Mouse (Mus musculus) ES-E14 (cell line): ENCODE data around the gene Arf5. TPM values are rescaled to one million over a fixed set of nuclear protein-coding genes. Genes with fewer than 3 reads are reported as not detected.

ENCODE experiments used
- DNase-seq: peaks from one replicate; pipeline ENCODE4 v3.0.0-alpha.2; 2013; ENCODE audit warnings: low read depth, low spot score
- H3K27ac ChIP-seq: 2 replicates; pipeline ENCODE4 v1.5.1; 2012; ENCODE audit warnings: low read depth, mild to moderate bottlenecking, low read length, moderate library complexity, mixed read lengths; ENCODE audit not compliant: poor library complexity, insufficient read depth, severe bottlenecking
- H3K36me3 ChIP-seq: 2 replicates; pipeline ENCODE4 v1.6.1; 2012; ENCODE audit warnings: mild to moderate bottlenecking, low read length, moderate library complexity, mixed read lengths; ENCODE audit not compliant: control insufficient read depth, poor library complexity, insufficient read depth, severe bottlenecking
- H3K4me1 ChIP-seq, 2 experiments: fragments of 150-350 bp in 1 of 2; sonication (generic) in 1 of 2; 2 replicates each; pipeline ENCODE4 v1.6.1; 2012; ENCODE audit warnings: low read length in 2 of 2, mild to moderate bottlenecking in 1 of 2, mixed read lengths in 1 of 2; ENCODE audit not compliant: control insufficient read depth in 2 of 2, insufficient read depth in 2 of 2, poor library complexity in 1 of 2
- H3K4me3 ChIP-seq, 2 experiments: fragments of 150-350 bp in 1 of 2; sonication (generic) in 1 of 2; 2 replicates each; pipeline ENCODE4 v1.5.1; 2012; ENCODE audit warnings: low read length in 2 of 2, low read depth in 1 of 2, mild to moderate bottlenecking in 1 of 2, mixed read lengths in 1 of 2; ENCODE audit not compliant: insufficient read depth in 1 of 2, poor library complexity in 1 of 2, severe bottlenecking in 1 of 2
- H3K9ac ChIP-seq: 2 replicates; pipeline ENCODE4 v1.6.1; 2012; ENCODE audit warnings: low read depth, mild to moderate bottlenecking, low read length, mixed read lengths; ENCODE audit not compliant: poor library complexity, insufficient read depth, severe bottlenecking
- H3K9me3 ChIP-seq: fragments of 150-350 bp; sonication (generic); 2 replicates; pipeline ENCODE4 v1.6.1; 2012; ENCODE audit warnings: low read depth, mild to moderate bottlenecking, low read length; ENCODE audit not compliant: control insufficient read depth, insufficient read depth
- CHD2 ChIP-seq: IDR thresholded peaks from 2 replicates; pipeline ENCODE4 v1.6.1; 2014; ENCODE audit warnings: mild to moderate bottlenecking, low read depth, low read length, inconsistent platforms
- HCFC1 ChIP-seq: IDR thresholded peaks from 2 replicates; pipeline ENCODE4 v1.6.1; 2012; ENCODE audit warnings: low read length, inconsistent platforms, borderline replicate concordance; ENCODE audit not compliant: insufficient read depth
- MAFK ChIP-seq: IDR thresholded peaks from 2 replicates; pipeline ENCODE4 v1.6.1; 2014; ENCODE audit warnings: mild to moderate bottlenecking, low read depth, low read length, inconsistent platforms; ENCODE audit not compliant: insufficient read depth
- ZC3H11A ChIP-seq: IDR thresholded peaks from 2 replicates; pipeline ENCODE4 v1.6.1; 2012; ENCODE audit warnings: low read depth, mild to moderate bottlenecking, inconsistent platforms, low read length, borderline replicate concordance
- ZNF384 ChIP-seq: IDR thresholded peaks from 2 replicates; pipeline ENCODE4 v1.6.1; 2012; ENCODE audit warnings: low read depth, low read length, inconsistent platforms
- in situ Hi-C, 2 experiments: fragments of 600-800 bp; cut with MboI; formaldehyde crosslinking; loops; one replicate each; pipeline ENCODE4 v1.15.1; 2025; ENCODE audit warnings: low sequenced_read_pairs in 2 of 2, inconsistent platforms in 1 of 2; ENCODE audit not compliant: unreplicated experiment in 2 of 2
- total RNA-seq: library from RNA; depleted of rRNA; stranded (reverse); fragments of 300-350 nt; gene quantifications from 2 replicates; pipeline ENCODE4 v1.2.3, GENCODE M21; 2012

Gene Arf5
- total RNA-seq, 1 experiment: 70.1 TPM

GRCm38 (mm10) chr6:28420361-28420760 lies 3.0 kb upstream of the Arf5 start:
- Histone ChIP-seq H3K27ac (no peak overlapping the region), H3K36me3 (peaks cover 10% of the 10 kb centered on the region), H3K4me1 (peaks cover 2 to 7% of the 10 kb centered on the region in 2 experiments; a peak in 1 of 4 replicates), H3K9me3 (no peaks in the 10 kb centered on the region), H3K9ac (peak overlapping the region; percentile 81; the same call in 1 of the 2 replicates), H3K4me3 (peak overlapping the region; percentile 82 to 94; a peak in 3 of 4 replicates)
- in situ Hi-C loops: no loop called here
- DNase-seq: no peak
- no peak for TF ChIP-seq ZC3H11A
- no peak for TF ChIP-seq ZNF384
- no peak for TF ChIP-seq HCFC1
- no peak for TF ChIP-seq CHD2
- TF ChIP-seq MAFK: no peak

- peaks cover 2 to 7% of the 10 kb centered on the region in 2 experiments; a peak in 1 of 4 replicates for H3K4me1 ChIP-seq
- TF ChIP-seq ZNF384 (no peak), ZC3H11A (no peak), MAFK (no peak), HCFC1 (no peak), CHD2 (no peak)
- no peak for DNase-seq
- peak overlapping the region; percentile 82 to 94 for H3K4me3 ChIP-seq
- in situ Hi-C loops: no loop called here
- H3K36me3 ChIP-seq: peaks cover 14% of the 10 kb centered on the region
- H3K9me3 ChIP-seq: no peaks in the 10 kb centered on the region
- no peak overlapping the region for H3K27ac ChIP-seq
- H3K9ac ChIP-seq: peak overlapping the region; percentile 81
Measured at GRCm38 (mm10) chr6:28420865-28421264, 2.5 kb upstream of the Arf5 start.

- TF ChIP-seq ZNF384 (no peak), CHD2 (no peak), HCFC1 (peak; percentile 12; the same call in 1 of the 2 replicates), MAFK (no peak), ZC3H11A (peak; percentile 15; the same call in 1 of the 2 replicates)
- in situ Hi-C loops: no loop called here
- Histone ChIP-seq H3K27ac (peak overlapping the region; percentile 20; the same call in 1 of the 2 replicates), H3K4me3 (peak overlapping the region; percentile 82 to 94), H3K9me3 (no peaks in the 10 kb centered on the region), H3K36me3 (peaks cover 17% of the 10 kb centered on the region), H3K9ac (peak overlapping the region; percentile 81), H3K4me1 (peaks cover 2 to 7% of the 10 kb centered on the region in 2 experiments; a peak in 1 of 4 replicates)
- DNase-seq: peak; percentile 88
Measured at GRCm38 (mm10) chr6:28421469-28422000, 1.8 kb upstream of the Arf5 start.

GRCm38 (mm10) chr6:28422651-28423290 lies 589 bp upstream of the Arf5 start:
- in situ Hi-C loops: no loop called here
- DNase-seq: no peak
- no peak overlapping the region for H3K9ac ChIP-seq
- TF ChIP-seq ZNF384 (peak; percentile 80), CHD2 (no peak)
- H3K36me3 ChIP-seq: peaks cover 17% of the 10 kb centered on the region
- no peaks in the 10 kb centered on the region for H3K9me3 ChIP-seq
- no peak overlapping the region for H3K27ac ChIP-seq
- H3K4me1 ChIP-seq: peaks cover 2 to 7% of the 10 kb centered on the region in 2 experiments; a peak in 1 of 4 replicates
- peak overlapping the region in 1 of 2 experiments; percentile 30; a peak in 1 of 4 replicates for H3K4me3 ChIP-seq
